Mouse (Mus musculus) cerebellum, adult 2 months (tissue): ENCODE measurements around the gene Dync2li1. TPM values are rescaled to one million over a fixed set of nuclear protein-coding genes. Genes with fewer than 3 reads are reported as not detected.

Experiments used
- DNase-seq, 2 experiments: peaks; one replicate each; pipeline ENCODE4 v3.0.0; 2021
- H3K27ac ChIP-seq: fragments of 200-500 bp; 2 replicates; pipeline ENCODE4 v1.5.1; 2012; ENCODE audit warnings: low read length, control low read depth, inconsistent platforms; ENCODE audit not compliant: insufficient read depth
- H3K27me3 ChIP-seq: fragments of 200-500 bp; 2 replicates; pipeline ENCODE4 v1.6.1; 2012; ENCODE audit warnings: inconsistent platforms, mild to moderate bottlenecking, low read length, moderate library complexity; ENCODE audit not compliant: control insufficient read depth, insufficient read depth
- H3K4me1 ChIP-seq: fragments of 200-500 bp; 2 replicates; pipeline ENCODE4 v1.6.1; 2011; ENCODE audit warnings: low read length; ENCODE audit not compliant: control insufficient read depth, insufficient read depth
- H3K4me3 ChIP-seq: fragments of 200-500 bp; replicated peaks from 2 replicates; pipeline ENCODE3; 2011; ENCODE audit warnings: mild to moderate bottlenecking, low read depth, low read length, control low read depth; ENCODE audit not compliant: insufficient read depth
- CTCF ChIP-seq: fragments of 200-500 bp; IDR thresholded peaks from 2 replicates; pipeline ENCODE4 v1.5.1; 2011; ENCODE audit warnings: low read depth, mild to moderate bottlenecking, control low read depth, low read length, moderate library complexity, borderline replicate concordance; ENCODE audit not compliant: insufficient read depth
- POLR2A ChIP-seq: fragments of 200-500 bp; IDR thresholded peaks from 2 replicates; pipeline ENCODE4 v1.6.1; 2011; ENCODE audit warnings: low read length, control low read depth, borderline replicate concordance; ENCODE audit not compliant: insufficient read depth
- WGBS: fragments of 180-500 bp; shearing (Covaris S2); methylation state at CpG from one replicate; pipeline ENCODE4 v1.1.7; 2018; 5-methylcytosine and 5-hydroxymethylcytosine counted together
- polyA plus RNA-seq: library from polyadenylated mRNA; depleted of rRNA; stranded (reverse); fragments of >200 nt; gene quantifications from 2 replicates; pipeline ENCODE4 v1.2.3, GENCODE M21; 2012

Dync2li1 gene
- polyA plus RNA-seq, 1 experiment = 15.3 TPM

DNA sequence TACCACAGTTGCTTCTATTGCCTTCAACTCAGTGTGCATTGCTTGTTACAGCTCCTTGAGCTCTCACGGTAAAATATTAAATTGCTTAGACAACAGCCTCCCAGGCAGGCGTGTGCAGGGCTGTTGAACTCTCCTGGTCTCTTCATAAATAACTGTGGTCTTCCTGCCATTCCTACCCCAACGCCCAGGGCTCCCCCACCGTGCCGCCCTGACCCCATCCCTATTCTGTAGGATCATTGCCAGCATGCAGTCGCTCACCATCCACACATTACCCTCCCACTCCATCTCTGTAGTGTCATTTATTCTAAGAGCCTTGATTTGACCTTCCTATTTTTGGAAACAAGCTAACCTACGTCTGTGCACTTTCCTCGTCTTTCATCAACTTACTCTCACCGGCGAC is 38.8 kb downstream of the Dync2li1 start:
- Histone ChIP-seq H3K27ac (no peak overlapping the region), H3K4me1 (no peaks in the 10 kb centered on the region), H3K4me3 (no peak overlapping the region), H3K27me3 (no peaks in the 10 kb centered on the region)
- 38% methylated on average over 10 of the region's 10 CpGs for WGBS
- no peak for TF ChIP-seq POLR2A
- TF ChIP-seq CTCF = no peak
- no peak for DNase-seq

DNA sequence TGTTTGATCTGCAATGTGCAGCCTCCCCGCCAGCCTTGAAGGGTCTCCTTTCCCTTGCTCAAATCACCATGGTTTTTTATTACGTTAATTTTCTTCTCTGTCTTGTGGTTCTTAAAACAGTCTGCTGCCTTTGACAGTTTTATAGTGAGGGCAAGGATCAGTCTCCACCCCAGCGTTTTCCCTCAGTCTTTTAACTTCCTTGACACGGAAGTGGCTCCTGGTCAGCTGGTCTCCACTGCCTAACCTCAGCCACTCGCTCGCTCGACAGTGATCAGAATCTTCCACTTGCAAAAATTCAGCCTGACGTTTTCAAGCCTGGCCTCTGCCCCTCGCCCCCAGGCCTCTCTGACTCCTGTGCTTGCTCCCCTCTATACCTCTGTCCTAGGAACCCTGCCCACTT is 39.4 kb downstream of the Dync2li1 start:
- TF ChIP-seq POLR2A (no peak), CTCF (no peak)
- H3K4me3 ChIP-seq = no peak overlapping the region
- H3K4me1 ChIP-seq = no peaks in the 10 kb centered on the region
- 49% methylated on average over 9 of the region's 9 CpGs for WGBS
- DNase-seq = no peak
- no peaks in the 10 kb centered on the region for H3K27me3 ChIP-seq
- H3K27ac ChIP-seq = no peak overlapping the region

DNA sequence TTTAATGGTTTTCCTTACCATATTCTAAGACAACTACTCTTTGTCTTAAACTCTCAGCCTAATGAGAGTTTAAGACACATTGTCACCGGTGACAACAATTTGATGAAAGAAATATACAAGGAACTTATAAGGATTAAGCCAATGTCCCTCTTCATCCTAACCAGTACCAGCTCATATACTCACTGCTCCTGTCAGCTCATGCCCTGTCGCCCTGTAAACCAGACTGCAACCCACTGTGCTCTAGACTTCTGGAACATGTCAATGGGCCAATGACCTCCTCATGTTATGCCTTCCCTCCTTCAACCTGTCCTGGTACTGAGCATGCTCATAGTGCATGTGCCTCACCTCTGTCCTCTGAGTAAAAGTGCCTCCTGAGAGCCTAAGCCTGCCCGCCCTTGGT is 41.6 kb downstream of the Dync2li1 start:
- 85% methylated on average over 3 of the region's 3 CpGs for WGBS
- Histone ChIP-seq H3K27ac (no peak overlapping the region), H3K4me3 (no peak overlapping the region), H3K27me3 (no peaks in the 10 kb centered on the region), H3K4me1 (no peaks in the 10 kb centered on the region)
- TF ChIP-seq CTCF (no peak), POLR2A (no peak)
- no peak for DNase-seq

DNA sequence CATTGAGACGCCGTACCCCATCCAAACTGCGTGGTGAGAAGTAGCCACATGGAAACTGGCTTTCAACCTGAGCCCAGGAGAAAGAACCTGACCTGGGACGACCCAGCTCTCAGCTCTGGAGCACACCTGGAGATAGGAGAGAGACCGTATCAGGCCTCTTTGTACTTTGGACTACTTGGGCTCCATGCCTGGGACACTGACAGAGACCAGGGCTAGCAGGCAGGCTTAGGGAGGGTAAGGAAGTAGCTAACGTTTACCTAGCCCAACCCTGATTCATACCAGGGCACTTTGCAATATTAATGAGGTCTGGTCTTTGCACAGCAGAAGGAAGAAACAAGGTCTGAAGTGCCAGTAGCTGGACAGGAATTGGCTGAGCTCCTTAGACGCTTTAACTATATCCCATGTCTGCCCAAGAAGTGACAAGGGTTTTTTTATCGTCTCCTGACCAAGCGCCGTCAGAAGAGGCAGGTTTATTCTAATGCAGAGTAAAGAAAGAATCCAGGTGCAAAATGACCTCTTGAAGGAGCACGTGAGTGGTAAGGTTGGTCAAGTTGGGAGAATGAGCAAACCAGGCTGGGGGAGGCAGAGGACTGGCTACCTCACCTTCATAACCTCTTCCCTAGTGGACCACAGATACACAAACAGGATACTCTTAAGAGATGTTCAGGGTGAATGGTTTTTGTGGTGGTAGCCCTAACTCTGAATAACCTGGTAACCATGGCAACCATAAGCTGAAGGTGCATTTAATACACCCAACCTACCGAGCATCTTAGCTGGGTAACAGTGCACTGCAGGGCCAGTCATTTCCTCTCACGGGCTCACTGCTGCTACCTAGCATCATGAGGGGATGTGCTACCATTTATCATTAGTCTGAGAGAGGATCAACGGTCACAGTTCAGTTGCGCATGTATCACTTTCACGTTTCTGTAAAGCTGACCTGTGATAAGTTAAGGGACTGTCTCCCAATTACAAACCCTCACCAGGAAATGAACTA is 46.4 kb downstream of the Dync2li1 start:
- no peak overlapping the region for H3K4me3 ChIP-seq
- TF ChIP-seq CTCF = no peak
- TF ChIP-seq POLR2A = no peak
- WGBS = 80% methylated on average over 16 of the region's 16 CpGs

DNA sequence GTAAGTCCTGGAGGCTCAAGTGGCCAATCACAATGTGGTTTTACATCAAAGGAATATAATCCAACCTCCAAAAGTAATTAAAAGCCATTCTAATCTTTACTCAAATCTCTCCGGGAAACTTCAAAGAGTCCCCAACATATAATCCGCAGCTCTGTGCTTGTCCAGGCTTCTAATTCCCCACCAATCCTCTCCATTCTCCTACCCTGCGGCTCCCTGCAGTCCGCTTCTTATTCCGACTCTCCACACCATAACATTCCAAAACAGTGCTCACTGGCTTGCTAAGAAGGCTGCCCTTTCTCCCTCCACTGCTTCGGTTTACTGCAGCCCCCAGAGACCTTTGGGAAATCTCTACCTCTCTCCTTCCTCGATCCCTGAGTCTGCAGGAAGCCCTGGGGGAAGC is 47.8 kb downstream of the Dync2li1 start:
- Histone ChIP-seq H3K4me3 (no peak overlapping the region), H3K4me1 (no peaks in the 10 kb centered on the region), H3K27ac (no peak overlapping the region), H3K27me3 (no peaks in the 10 kb centered on the region; the same call in 1 of the 2 replicates)
- DNase-seq = no peak
- 18% methylated on average over 7 of the region's 7 CpGs for WGBS
- TF ChIP-seq CTCF = no peak
- TF ChIP-seq POLR2A = no peak

More for the DNA sequence above, 46.4 kb downstream of the Dync2li1 start:
- H3K27ac ChIP-seq = no peak overlapping the region
- no peak for DNase-seq
- no peaks in the 10 kb centered on the region; the same call in 1 of the 2 replicates for H3K27me3 ChIP-seq
- no peaks in the 10 kb centered on the region for H3K4me1 ChIP-seq

DNA sequence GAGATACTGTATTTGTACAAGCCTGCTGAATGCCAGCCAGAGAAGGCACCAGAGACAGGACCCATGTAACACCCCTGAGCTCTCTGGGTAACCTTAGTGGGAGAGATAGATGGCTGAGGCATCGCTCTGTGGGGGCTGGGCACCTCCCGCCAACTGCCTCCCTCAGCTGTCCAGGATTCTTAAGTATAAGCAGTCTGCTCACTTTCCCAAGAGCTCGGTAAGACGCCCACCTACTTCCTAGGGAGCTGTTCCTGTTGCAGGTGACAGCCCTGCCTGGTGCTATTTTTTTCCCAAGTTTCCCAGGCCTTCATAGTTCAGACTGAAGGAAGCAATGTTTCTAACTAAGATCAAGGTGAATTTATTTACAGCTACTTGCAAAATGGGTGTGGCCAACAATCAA is 48.9 kb downstream of the Dync2li1 start:
- no peak overlapping the region for H3K27ac ChIP-seq
- H3K4me1 ChIP-seq = no peaks in the 10 kb centered on the region
- no peak for TF ChIP-seq POLR2A
- TF ChIP-seq CTCF = no peak
- DNase-seq = no peak
- WGBS = 71% methylated on average over 4 of the region's 4 CpGs
- H3K27me3 ChIP-seq = no peaks in the 10 kb centered on the region; the same call in 1 of the 2 replicates
- H3K4me3 ChIP-seq = no peak overlapping the region

DNA sequence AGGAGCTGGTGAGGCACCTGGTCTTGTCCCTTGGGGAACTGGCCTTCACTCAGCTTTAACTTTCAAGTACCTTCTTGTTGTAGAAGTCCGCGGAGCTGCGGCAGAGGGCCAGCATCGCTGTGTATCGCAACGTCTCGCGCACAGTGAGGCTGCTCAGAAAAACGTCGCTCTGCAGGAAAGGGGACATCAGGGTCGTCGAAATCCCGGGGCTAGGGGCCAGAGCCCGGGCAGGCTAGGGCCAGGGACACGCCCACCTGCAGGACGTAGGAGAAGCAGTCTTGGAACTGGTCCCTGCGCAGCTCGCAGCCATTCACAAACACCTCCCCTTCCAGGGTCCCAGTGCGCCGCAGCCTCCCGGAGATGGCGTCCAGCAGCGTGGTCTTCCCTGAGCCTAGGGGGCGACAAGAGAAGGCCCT is 49.7 kb downstream of the Dync2li1 start, which contains the start of gene Abcg8:
Gene Abcg8 (plus strand): TSS at position 352 of the 416 bp plus-strand sequence.
- no peak within 1 kb of the TSS for H3K27ac ChIP-seq
- no peaks in the 10 kb centered on the region; the same call in 1 of the 2 replicates for H3K27me3 ChIP-seq
- H3K4me1 ChIP-seq = no peaks in the 10 kb centered on the region
- TF ChIP-seq POLR2A (no peak), CTCF (no peak)
- WGBS = 2% methylated on average over 24 of the region's 24 CpGs
- no peak for DNase-seq
- no peak within 1 kb of the TSS for H3K4me3 ChIP-seq

DNA sequence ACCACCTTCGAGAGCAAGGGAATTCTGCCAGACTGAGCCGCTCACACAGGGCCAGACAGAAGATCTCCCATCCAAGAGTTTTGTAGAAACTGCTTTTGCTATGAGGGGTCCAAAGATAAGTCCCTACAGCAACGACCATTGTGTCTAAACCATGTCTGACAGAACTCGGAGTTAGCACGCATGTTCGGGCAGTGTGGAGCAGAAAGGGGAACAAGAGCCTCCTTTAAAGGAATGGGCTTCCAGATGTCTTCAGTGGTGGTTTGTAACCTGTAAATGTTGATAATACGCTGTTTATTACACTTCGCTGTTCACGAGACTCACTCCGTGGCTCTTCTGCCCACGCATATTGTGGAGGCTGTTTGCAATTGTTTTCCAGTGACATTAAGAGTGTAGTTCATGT is 51.3 kb downstream of the Dync2li1 start:
- H3K4me1 ChIP-seq = no peaks in the 10 kb centered on the region
- WGBS = 84% methylated on average over 11 of the region's 11 CpGs
- DNase-seq = no peak
- no peaks in the 10 kb centered on the region; the same call in 1 of the 2 replicates for H3K27me3 ChIP-seq
- TF ChIP-seq POLR2A (no peak), CTCF (no peak)
- H3K27ac ChIP-seq = no peak overlapping the region
- H3K4me3 ChIP-seq = no peak overlapping the region
